Mouse (Mus musculus) heart, adult 11 months (tissue): Measurements from ENCODE around the gene Crabp1.
A peak's percentile ranks its signal among the peaks of the same experiment; 100 is the strongest.

Experiments used
- DNase-seq: peaks from one replicate; pipeline ENCODE4 v3.0.0; 2022

The Crabp1 gene

DNA sequence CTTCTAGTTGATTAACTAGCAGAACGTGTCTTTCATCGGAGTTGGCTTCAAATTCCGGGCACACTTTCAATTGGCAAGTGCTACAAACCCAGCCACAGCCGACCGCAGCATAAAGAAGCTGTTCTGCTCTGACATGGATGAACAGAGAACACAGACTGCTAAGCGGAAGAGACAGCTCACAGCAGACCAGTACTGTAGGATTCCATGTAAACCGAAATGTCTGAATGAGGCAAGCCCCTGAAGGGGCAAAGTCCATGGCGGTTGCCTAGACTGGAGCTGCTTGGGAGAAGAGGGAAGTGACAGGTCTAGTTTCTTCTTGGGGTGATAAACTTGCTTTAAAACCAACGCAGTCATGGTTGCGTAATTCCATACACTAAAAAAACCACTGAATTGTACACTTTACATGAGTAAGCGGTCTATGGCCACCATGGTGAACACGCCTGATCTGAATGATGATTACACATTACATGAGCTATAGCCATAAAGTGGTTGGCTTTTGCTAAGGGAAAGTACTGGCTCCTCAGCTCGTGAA, 12.0 kb downstream of the Crabp1 start:
- no peak for DNase-seq

DNA sequence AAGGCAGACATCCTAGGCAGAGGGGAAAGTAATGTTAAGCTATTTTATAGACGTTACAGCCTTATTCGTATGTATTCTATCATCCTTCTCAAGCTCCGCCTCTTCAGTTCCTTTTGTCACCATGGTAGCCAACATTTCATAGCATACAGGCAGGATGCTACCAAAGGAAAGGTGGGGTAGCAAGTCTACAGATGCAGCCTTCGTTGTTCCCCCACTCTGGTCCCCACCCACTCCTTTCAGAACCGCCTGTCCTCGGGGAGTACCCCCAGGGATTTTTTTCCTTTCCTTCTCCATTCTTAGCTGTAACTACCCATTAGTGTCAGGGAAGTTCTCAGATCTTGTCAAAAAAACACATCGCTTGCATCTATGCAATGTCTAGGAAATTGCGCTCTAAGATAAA, 14.7 kb downstream of the Crabp1 start:
- no peak for DNase-seq

- DNase-seq = no peak
Observed at GRCm38 (mm10) chr9:54782504-54782903, 18.0 kb downstream of the Crabp1 start.

- DNase-seq = peak; percentile 61
Observed at GRCm38 (mm10) chr9:54784003-54784402, 19.5 kb downstream of the Crabp1 start.

DNA sequence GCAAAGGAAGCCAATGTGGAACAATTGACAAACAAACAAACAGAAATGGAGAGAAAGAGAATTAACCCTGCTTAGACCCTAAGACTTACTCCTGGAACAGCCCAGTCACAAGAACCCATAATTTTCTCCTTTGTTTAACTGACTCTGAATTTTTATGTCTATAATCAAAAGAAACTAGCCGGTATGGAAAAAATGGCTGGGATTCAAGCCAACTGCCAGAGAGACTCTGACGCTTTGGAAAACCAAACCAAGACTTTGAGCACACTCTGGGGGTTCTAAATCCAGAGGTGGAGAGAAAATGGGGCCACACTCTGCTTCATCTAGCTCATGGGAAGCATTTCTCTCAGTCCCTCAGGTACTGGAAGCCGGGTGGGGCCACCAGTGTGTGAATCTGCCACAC, 20.7 kb downstream of the Crabp1 start:
- DNase-seq = no peak

GRCm38 (mm10) chr9:54786083-54786482, 21.5 kb downstream of the Crabp1 start:
- DNase-seq = no peak

- no peak for DNase-seq
Observed at GRCm38 (mm10) chr9:54787760-54788159, 23.2 kb downstream of the Crabp1 start.

DNA sequence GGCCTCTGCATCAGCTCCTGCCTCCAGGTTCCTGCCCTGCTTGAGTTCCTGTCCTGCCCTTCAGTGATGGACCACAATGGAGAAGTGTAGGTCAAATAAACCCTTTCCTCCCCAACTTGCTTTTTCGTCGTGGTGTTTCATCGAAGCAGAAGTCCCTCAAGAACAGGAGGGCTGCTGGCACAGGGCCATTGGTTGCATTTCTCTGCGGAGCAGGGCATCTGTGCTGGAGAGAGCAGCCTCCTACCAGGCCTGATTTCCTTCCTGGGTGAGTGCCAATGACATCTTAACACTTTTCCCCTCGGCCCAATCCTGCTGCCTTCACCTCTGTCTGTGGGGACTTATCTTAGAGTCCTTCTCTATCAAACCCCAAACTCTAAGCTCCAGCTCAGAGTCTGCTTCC, 25.7 kb downstream of the Crabp1 start:
- no peak for DNase-seq

- no peak for DNase-seq
Observed at GRCm38 (mm10) chr9:54801460-54801961, 37.0 kb downstream of the Crabp1 start.

- DNase-seq = no peak
Observed at GRCm38 (mm10) chr9:54802749-54803679, 38.5 kb downstream of the Crabp1 start.

- peak; percentile 94 for DNase-seq
Observed at GRCm38 (mm10) chr9:54804351-54804750, 39.8 kb downstream of the Crabp1 start.

DNA sequence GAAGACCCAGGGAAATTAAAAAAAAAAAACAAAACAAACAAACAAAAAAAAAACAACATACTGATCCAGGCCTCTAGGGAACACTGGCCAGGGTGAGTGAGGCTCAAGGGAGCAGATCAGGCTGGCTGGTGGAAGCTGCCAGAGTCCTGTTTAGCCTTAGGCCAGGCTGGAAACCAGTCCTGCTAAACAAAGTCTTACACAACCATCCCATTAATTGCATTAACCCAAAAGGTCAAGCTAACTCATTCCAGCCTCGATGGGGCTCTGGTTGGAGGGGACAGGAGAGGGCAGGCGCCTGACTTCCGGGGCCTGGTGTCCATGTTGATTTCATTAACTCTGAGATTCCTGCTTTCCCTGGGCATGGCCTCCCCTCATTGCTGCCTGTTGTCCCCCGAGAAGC, 43.2 kb downstream of the Crabp1 start:
- DNase-seq = no peak

GRCm38 (mm10) chr9:54809953-54810352, 45.4 kb downstream of the Crabp1 start:
- no peak for DNase-seq

GRCm38 (mm10) chr9:54816508-54817201, 52.1 kb downstream of the Crabp1 start:
- DNase-seq = peak; percentile 71

DNA sequence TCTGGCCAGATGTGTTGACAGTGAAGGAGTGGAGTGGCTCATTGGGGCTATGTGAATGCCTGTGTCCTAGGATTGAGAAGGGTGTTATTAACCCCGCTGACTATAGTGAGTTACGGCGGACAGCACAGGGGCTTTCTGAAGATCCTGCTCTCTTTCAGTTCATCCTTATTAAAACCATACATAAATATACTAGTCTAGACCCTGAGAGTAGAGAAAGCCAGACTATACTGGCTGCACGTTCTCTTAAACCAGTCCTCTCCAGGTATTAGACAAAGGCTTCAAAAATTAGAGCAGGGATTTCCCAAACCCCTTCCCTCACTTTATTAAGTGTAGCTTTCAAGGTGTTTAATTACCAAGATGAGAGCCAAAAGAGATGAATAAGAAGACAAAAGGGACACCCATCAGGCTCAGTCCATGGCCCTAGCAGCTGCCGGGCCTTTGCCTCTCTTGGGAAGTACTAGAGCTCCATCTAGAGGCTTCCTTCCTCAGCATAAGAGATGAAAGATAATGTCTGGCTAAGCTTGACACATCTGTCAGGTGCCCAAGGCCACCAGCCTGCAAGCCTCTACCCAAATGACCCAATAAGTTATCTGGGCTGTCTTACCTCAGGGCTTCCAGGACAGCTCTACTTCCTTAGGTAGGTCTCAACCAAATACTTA, 57.0 kb downstream of the Crabp1 start:
- peak; percentile 74 for DNase-seq
